8 mouse cellular contexts compared by ENCODE assay signal in genomic region chr6:114891272-114891671, GRCm38 (mm10).
DNase-seq lines count a peak whose midpoint lies in the region; ATAC-seq lines count a peak whose summit lies in the region.

No protein-coding gene starts in this region.

- no peak for ATAC-seq in hindbrain, embryonic 11.5 days (ENCODE audit: low FRiP score)
- no peak for ATAC-seq in midbrain, embryonic 12.5 days (ENCODE audit: low FRiP score, low read depth)
- no peak for ATAC-seq in midbrain, embryonic 14.5 days (ENCODE audit: low FRiP score, low TSS enrichment)
- ATAC-seq in hindbrain, embryonic 13.5 days (ENCODE audit: low FRiP score): no peak
- no peak for ATAC-seq in stomach, embryonic 15.5 days (ENCODE audit: insufficient read depth, low FRiP score, low read depth)

- H3K4me2 ChIP-seq in hindbrain, embryonic 11.5 days (replicated peaks; ENCODE audit: low read depth, low read length): no peak overlapping the region
- H3K4me2 ChIP-seq in midbrain, embryonic 12.5 days (replicated peaks): no peak overlapping the region
- H3K4me2 ChIP-seq in midbrain, embryonic 14.5 days (ENCODE audit: low read length): no peak overlapping the region
- H3K4me2 ChIP-seq in hindbrain, embryonic 13.5 days: no peak overlapping the region
- H3K4me2 ChIP-seq in stomach, embryonic 15.5 days: no peak overlapping the region

- H3K9me3 ChIP-seq in hindbrain, embryonic 10.5 days: peaks cover 10% of the 10 kb centered on the region; the same call in 1 of the 2 replicates
- no peaks in the 10 kb centered on the region for H3K9me3 ChIP-seq in hindbrain, embryonic 11.5 days (ENCODE audit: control insufficient read depth, low read length)
- H3K9me3 ChIP-seq in midbrain, embryonic 12.5 days: no peaks in the 10 kb centered on the region
- no peaks in the 10 kb centered on the region for H3K9me3 ChIP-seq in midbrain, embryonic 14.5 days (ENCODE audit: control insufficient read depth, low read length)
- H3K9me3 ChIP-seq in hindbrain, embryonic 13.5 days: no peaks in the 10 kb centered on the region
- no peaks in the 10 kb centered on the region for H3K9me3 ChIP-seq in stomach, embryonic 15.5 days

- H3K36me3 ChIP-seq in hindbrain, embryonic 10.5 days: peaks cover 46% of the 10 kb centered on the region
- no peaks in the 10 kb centered on the region for H3K36me3 ChIP-seq in hindbrain, embryonic 11.5 days (ENCODE audit: control insufficient read depth, insufficient read depth, low read length)
- H3K36me3 ChIP-seq in midbrain, embryonic 12.5 days: 0 out of 2 replicates have a peak, but pooled peaks cover 9% of the 10 kb centered on the region
- no peaks in the 10 kb centered on the region for H3K36me3 ChIP-seq in midbrain, embryonic 14.5 days (ENCODE audit: control insufficient read depth, insufficient read depth, low read length)
- 0 out of 2 replicates have a peak, but pooled peaks cover 2% of the 10 kb centered on the region for H3K36me3 ChIP-seq in hindbrain, embryonic 13.5 days
- no peaks in the 10 kb centered on the region for H3K36me3 ChIP-seq in stomach, embryonic 15.5 days

- H3K4me1 ChIP-seq in hindbrain, embryonic 10.5 days (replicated peaks): peaks cover 85% of the 10 kb centered on the region
- peaks cover 37% of the 10 kb centered on the region for H3K4me1 ChIP-seq in hindbrain, embryonic 11.5 days (replicated peaks; ENCODE audit: control insufficient read depth, insufficient read depth, low read length)
- H3K4me1 ChIP-seq in midbrain, embryonic 12.5 days: peaks cover 76% of the 10 kb centered on the region
- peaks cover 55% of the 10 kb centered on the region for H3K4me1 ChIP-seq in midbrain, embryonic 14.5 days (ENCODE audit: control insufficient read depth, insufficient read depth, low read length)
- H3K4me1 ChIP-seq in hindbrain, embryonic 13.5 days (replicated peaks): peaks cover 76% of the 10 kb centered on the region
- H3K4me1 ChIP-seq in stomach, embryonic 15.5 days: peaks cover 69% of the 10 kb centered on the region

- no peak for DNase-seq in hindbrain, embryonic 10.5 days (ENCODE audit: low spot score)
- DNase-seq in hindbrain, embryonic 11.5 days (ENCODE audit: low spot score): no peak
- DNase-seq in midbrain, embryonic 14.5 days: no peak
- DNase-seq in urinary bladder, postnatal 36 days (ENCODE audit: low spot score in 2 of 2): no peak
- no peak for DNase-seq in gastrocnemius, adult 18-20 months (ENCODE audit: low spot score)

- H3K27me3 ChIP-seq in hindbrain, embryonic 10.5 days (ENCODE audit: insufficient read depth, poor library complexity, severe bottlenecking): no peaks in the 10 kb centered on the region
- no peaks in the 10 kb centered on the region for H3K27me3 ChIP-seq in hindbrain, embryonic 11.5 days (ENCODE audit: control insufficient read depth, insufficient read depth, low read length)
- no peaks in the 10 kb centered on the region for H3K27me3 ChIP-seq in midbrain, embryonic 12.5 days
- no peaks in the 10 kb centered on the region for H3K27me3 ChIP-seq in midbrain, embryonic 14.5 days (ENCODE audit: control insufficient read depth, insufficient read depth, low read length)
- H3K27me3 ChIP-seq in hindbrain, embryonic 13.5 days: no peaks in the 10 kb centered on the region
- no peaks in the 10 kb centered on the region for H3K27me3 ChIP-seq in stomach, embryonic 15.5 days (replicated peaks)

- no peak overlapping the region for H3K4me3 ChIP-seq in hindbrain, embryonic 10.5 days
- no peak overlapping the region for H3K4me3 ChIP-seq in hindbrain, embryonic 11.5 days (ENCODE audit: low read depth, low read length)
- H3K4me3 ChIP-seq in midbrain, embryonic 12.5 days: no peak overlapping the region
- no peak overlapping the region for H3K4me3 ChIP-seq in midbrain, embryonic 14.5 days (replicated peaks; ENCODE audit: low read depth, low read length)
- H3K4me3 ChIP-seq in hindbrain, embryonic 13.5 days: no peak overlapping the region
- no peak overlapping the region for H3K4me3 ChIP-seq in stomach, embryonic 15.5 days (replicated peaks)

- WGBS in hindbrain, embryonic 10.5 days: 92% methylated on average over 12 of the region's 12 CpGs
- WGBS in hindbrain, embryonic 11.5 days: 94% methylated on average over 12 of the region's 12 CpGs
- WGBS in midbrain, embryonic 12.5 days: 88% methylated on average over 12 of the region's 12 CpGs
- WGBS in midbrain, embryonic 14.5 days: 86% methylated on average over 12 of the region's 12 CpGs
- WGBS in hindbrain, embryonic 13.5 days: 86% methylated on average over 12 of the region's 12 CpGs
- WGBS in stomach, embryonic 15.5 days: 91% methylated on average over 12 of the region's 12 CpGs

- H3K27ac ChIP-seq in hindbrain, embryonic 10.5 days: peak overlapping the region; percentile 80; the same call in 1 of the 2 replicates
- H3K27ac ChIP-seq in hindbrain, embryonic 11.5 days (ENCODE audit: low read depth, low read length): no peak overlapping the region
- H3K27ac ChIP-seq in midbrain, embryonic 12.5 days (replicated peaks): 0 out of 2 replicates have a peak overlapping the region, but pooled peaks have one; percentile 25
- H3K27ac ChIP-seq in midbrain, embryonic 14.5 days (replicated peaks; ENCODE audit: low read depth, low read length): no peak overlapping the region
- H3K27ac ChIP-seq in hindbrain, embryonic 13.5 days: peak overlapping the region; percentile 72
- H3K27ac ChIP-seq in stomach, embryonic 15.5 days: peak overlapping the region; percentile 4

- H3K9ac ChIP-seq in hindbrain, embryonic 11.5 days (ENCODE audit: low read depth, low read length): no peak overlapping the region
- H3K9ac ChIP-seq in midbrain, embryonic 12.5 days (replicated peaks): no peak overlapping the region
- no peak overlapping the region for H3K9ac ChIP-seq in midbrain, embryonic 14.5 days (replicated peaks; ENCODE audit: low read length)
- no peak overlapping the region for H3K9ac ChIP-seq in hindbrain, embryonic 13.5 days
- H3K9ac ChIP-seq in stomach, embryonic 15.5 days: no peak overlapping the region

Comparison
In these comparisons a context has a peak if more than half of its experiments do, and no peak if none do; other contexts are left out.
1. H3K27ac ChIP-seq: peak in hindbrain, embryonic 10.5 days (single experiment), midbrain, embryonic 12.5 days (single experiment), hindbrain, embryonic 13.5 days (single experiment) and stomach, embryonic 15.5 days (single experiment); none in hindbrain, embryonic 11.5 days (single experiment) and midbrain, embryonic 14.5 days (single experiment).